Mouse (Mus musculus): ENCODE measurements around the gene Zfp810.

Zfp810 gene

GRCm38 (mm10) chr9:22302199-22302598 is 5.2 kb downstream of the Zfp810 start:
- no peak for TF ChIP-seq GATA4 (IDR thresholded peaks at IDR 0.05; ENCODE audit: insufficient replicate concordance, low read length)

GRCm38 (mm10) chr9:22278733-22279132 is 28.7 kb downstream of the Zfp810 start:
- no peak for TF ChIP-seq GATA4 (IDR thresholded peaks at IDR 0.05; ENCODE audit: insufficient replicate concordance, low read length)

- TF ChIP-seq GATA4 (IDR thresholded peaks at IDR 0.05; ENCODE audit: insufficient replicate concordance, low read length), result no peak
These were observed 38.6 kb downstream of the Zfp810 start for GRCm38 (mm10) chr9:22268886-22269285.

GRCm38 (mm10) chr9:22262611-22263010 is 44.8 kb downstream of the Zfp810 start:
- no peak for TF ChIP-seq GATA4 (IDR thresholded peaks at IDR 0.05; ENCODE audit: insufficient replicate concordance, low read length)

- no peak for TF ChIP-seq GATA4 (IDR thresholded peaks at IDR 0.05; ENCODE audit: insufficient replicate concordance, low read length)
These were observed 45.9 kb downstream of the Zfp810 start for GRCm38 (mm10) chr9:22261594-22261993.

GRCm38 (mm10) chr9:22260092-22260422 is 47.4 kb downstream of the Zfp810 start:
- no peak for TF ChIP-seq GATA4 (IDR thresholded peaks at IDR 0.05; ENCODE audit: insufficient replicate concordance, low read length)

- no peak for TF ChIP-seq GATA4 (IDR thresholded peaks at IDR 0.05; ENCODE audit: insufficient replicate concordance, low read length)
These were observed 48.0 kb downstream of the Zfp810 start, which contains the start of gene Zfp599 for GRCm38 (mm10) chr9:22259184-22260091. TSS of gene Zfp599 (minus strand) at chr9:22259895.

- no peak for TF ChIP-seq GATA4 (IDR thresholded peaks at IDR 0.05; ENCODE audit: insufficient replicate concordance, low read length)
These were observed 48.7 kb downstream of the Zfp810 start for GRCm38 (mm10) chr9:22258784-22259183.

GRCm38 (mm10) chr9:22256579-22256978 is 50.9 kb downstream of the Zfp810 start:
- TF ChIP-seq GATA4 (IDR thresholded peaks at IDR 0.05; ENCODE audit: insufficient replicate concordance, low read length), result no peak

- TF ChIP-seq GATA4 (IDR thresholded peaks at IDR 0.05; ENCODE audit: insufficient replicate concordance, low read length), result no peak
These were observed 63.2 kb downstream of the Zfp810 start for GRCm38 (mm10) chr9:22244242-22244641.

- TF ChIP-seq GATA4 (IDR thresholded peaks at IDR 0.05; ENCODE audit: insufficient replicate concordance, low read length), result no peak
These were observed 67.4 kb downstream of the Zfp810 start for GRCm38 (mm10) chr9:22240001-22240400.

- no peak for TF ChIP-seq GATA4 (IDR thresholded peaks at IDR 0.05; ENCODE audit: insufficient replicate concordance, low read length)
These were observed 76.9 kb downstream of the Zfp810 start for GRCm38 (mm10) chr9:22230556-22230955.

- no peak for TF ChIP-seq GATA4 (IDR thresholded peaks at IDR 0.05; ENCODE audit: insufficient replicate concordance, low read length)
These were observed 77.4 kb downstream of the Zfp810 start for GRCm38 (mm10) chr9:22230061-22230460.

GRCm38 (mm10) chr9:22229386-22230026 is 77.9 kb downstream of the Zfp810 start:
- no peak for TF ChIP-seq GATA4 (IDR thresholded peaks at IDR 0.05; ENCODE audit: insufficient replicate concordance, low read length)

- TF ChIP-seq GATA4 (IDR thresholded peaks at IDR 0.05; ENCODE audit: insufficient replicate concordance, low read length), result no peak
These were observed 80.6 kb downstream of the Zfp810 start for GRCm38 (mm10) chr9:22226846-22227245.
